Mouse (Mus musculus) hindbrain, embryonic 12.5 days (tissue): Measurements from ENCODE around the gene Mark1. TPM values are rescaled to one million over a fixed set of nuclear protein-coding genes. Genes with fewer than 3 reads are reported as not detected.

ENCODE experiments used
- ATAC-seq: fragments of 200-750 bp; cut with Nextera tagmentation; 2 replicates; pipeline ENCODE4 v1.8.0; 2017; ENCODE audit warnings: moderate TSS enrichment; ENCODE audit not compliant: low FRiP score
- H3K27ac ChIP-seq: fragments of 300-500 bp; sonication (generic); 2 replicates; pipeline ENCODE4 v1.5.1; 2016; ENCODE audit warnings: mild to moderate bottlenecking
- H3K27me3 ChIP-seq: fragments of 300-500 bp; sonication (generic); 2 replicates; pipeline ENCODE4 v1.6.1; 2016; ENCODE audit warnings: mild to moderate bottlenecking
- H3K36me3 ChIP-seq: fragments of 300-500 bp; sonication (generic); 2 replicates; pipeline ENCODE4 v1.6.1; 2016; ENCODE audit warnings: mild to moderate bottlenecking
- H3K4me1 ChIP-seq: fragments of 300-500 bp; sonication (generic); 2 replicates; pipeline ENCODE4 v1.6.1; 2016
- H3K4me2 ChIP-seq: fragments of 300-500 bp; sonication (generic); replicated peaks from 2 replicates; pipeline ENCODE4 v1.6.1; 2016; ENCODE audit warnings: mild to moderate bottlenecking
- H3K4me3 ChIP-seq: fragments of 300-500 bp; sonication (generic); 2 replicates; pipeline ENCODE4 v1.5.1; 2016; ENCODE audit warnings: mild to moderate bottlenecking
- H3K9ac ChIP-seq: fragments of 300-500 bp; sonication (generic); 2 replicates; pipeline ENCODE4 v1.6.1; 2016; ENCODE audit warnings: mild to moderate bottlenecking, moderate library complexity
- H3K9me3 ChIP-seq: fragments of 300-500 bp; sonication (generic); replicated peaks from 2 replicates; pipeline ENCODE4 v1.6.1; 2016; ENCODE audit warnings: mild to moderate bottlenecking
- WGBS: fragments of 180-500 bp; shearing (Covaris S2); methylation state at CpG from one replicate; pipeline ENCODE4 v1.1.7; 2016; 5-methylcytosine and 5-hydroxymethylcytosine counted together
- polyA plus RNA-seq: library from polyadenylated mRNA; unstranded; fragments of >200 nt; fragmentation: Nextera tagmentation; extraction: Ambion mirVana; gene quantifications from 2 replicates; pipeline ENCODE4 v1.2.1, GENCODE M21; 2016

Gene Mark1
- polyA plus RNA-seq, 1 experiment from 2014 or later, result 7.5 TPM

- Histone ChIP-seq H3K27me3 (peaks cover 42% of the 10 kb centered on the region), H3K36me3 (no peaks in the 10 kb centered on the region), H3K27ac (no peak overlapping the region), H3K4me3 (no peak overlapping the region), H3K4me2 (no peak overlapping the region), H3K4me1 (peaks cover 10% of the 10 kb centered on the region), H3K9ac (no peak overlapping the region), H3K9me3 (no peaks in the 10 kb centered on the region)
- WGBS, result 85% methylated on average over 5 of the region's 5 CpGs
- ATAC-seq, result no peak
Observed at GRCm38 (mm10) chr1:184881211-184881610, 118.2 kb downstream of the Mark1 start.

DNA sequence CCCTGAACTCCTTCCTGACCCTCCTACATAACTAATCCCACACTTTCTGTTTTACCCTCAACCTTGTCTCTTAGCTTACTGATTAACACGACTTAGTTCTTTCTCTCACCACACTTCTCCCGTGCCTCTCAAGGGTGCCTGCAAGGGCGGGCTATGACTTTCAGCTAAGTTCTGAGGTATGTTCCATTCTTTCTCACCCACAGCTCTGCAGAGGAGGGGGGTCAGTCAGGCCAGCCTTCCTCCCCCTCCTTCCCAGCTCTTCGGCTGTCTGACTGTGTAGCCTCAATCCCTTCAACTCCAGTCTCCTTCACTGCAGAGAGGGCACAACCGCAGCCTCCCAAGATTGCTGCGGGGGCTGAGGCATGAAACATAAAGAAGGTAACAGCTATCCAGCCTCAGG lies 120.5 kb downstream of the Mark1 start:
- no peak overlapping the region for H3K4me2 ChIP-seq
- no peak for ATAC-seq

GRCm38 (mm10) chr1:184877306-184877705 lies 122.1 kb downstream of the Mark1 start:
- Histone ChIP-seq H3K36me3 (no peaks in the 10 kb centered on the region), H3K4me1 (peaks cover 2% of the 10 kb centered on the region), H3K27ac (no peak overlapping the region), H3K9ac (no peak overlapping the region), H3K9me3 (no peaks in the 10 kb centered on the region), H3K4me3 (no peak overlapping the region), H3K4me2 (no peak overlapping the region), H3K27me3 (peaks cover 17% of the 10 kb centered on the region)
- ATAC-seq, result no peak
- WGBS, result 78% methylated on average over 2 of the region's 2 CpGs

More for the DNA sequence above, 120.5 kb downstream of the Mark1 start:
- 82% methylated on average over 6 of the region's 6 CpGs for WGBS
- Histone ChIP-seq H3K4me3 (no peak overlapping the region), H3K4me1 (peaks cover 10% of the 10 kb centered on the region), H3K27ac (no peak overlapping the region), H3K27me3 (peaks cover 33% of the 10 kb centered on the region), H3K36me3 (no peaks in the 10 kb centered on the region), H3K9ac (no peak overlapping the region), H3K9me3 (no peaks in the 10 kb centered on the region)

- Histone ChIP-seq H3K36me3 (no peaks in the 10 kb centered on the region), H3K4me2 (no peak overlapping the region), H3K4me3 (no peak overlapping the region), H3K27me3 (no peaks in the 10 kb centered on the region), H3K27ac (no peak overlapping the region), H3K9me3 (no peaks in the 10 kb centered on the region), H3K4me1 (0 out of 2 replicates have a peak, but pooled peaks cover 8% of the 10 kb centered on the region), H3K9ac (no peak overlapping the region)
- ATAC-seq, result no peak
- WGBS, result 77% methylated on average over 11 of the region's 11 CpGs
Observed at GRCm38 (mm10) chr1:184873910-184874309, 125.5 kb downstream of the Mark1 start.

DNA sequence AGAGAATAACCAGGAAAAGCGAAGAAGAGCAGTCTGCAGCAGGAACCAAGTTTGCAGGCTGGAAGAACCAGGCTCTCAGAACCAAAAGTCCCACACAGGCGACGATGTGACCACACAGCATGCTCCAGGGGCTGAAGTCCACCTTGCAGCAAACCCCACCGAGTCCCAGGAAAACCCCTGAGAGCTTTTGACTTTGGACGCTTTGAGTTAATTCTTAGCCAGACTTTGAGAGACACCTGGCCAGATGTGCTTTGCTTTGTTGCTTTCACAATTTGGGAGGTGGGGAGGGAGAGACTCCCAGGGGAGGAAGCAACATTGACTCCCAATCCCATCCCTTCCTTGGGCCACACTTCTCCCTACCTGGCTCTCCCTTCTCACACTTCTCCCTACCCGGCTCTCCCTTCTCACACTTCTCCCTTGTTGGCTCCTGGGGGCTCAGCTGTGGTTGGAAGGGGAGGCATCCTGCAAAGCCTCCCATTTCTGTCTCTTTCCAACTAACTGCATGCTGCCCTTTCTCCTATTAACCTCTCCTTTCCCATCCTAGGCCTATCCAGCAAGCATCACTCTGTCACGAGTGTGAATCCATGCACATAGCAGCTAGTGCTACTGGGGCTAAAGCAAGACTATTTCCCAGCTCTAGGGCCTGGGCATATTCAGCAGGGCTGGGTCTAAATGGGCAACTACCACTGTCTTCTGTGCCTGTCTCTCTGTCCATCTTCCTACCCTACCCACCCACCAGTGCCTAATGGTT lies 127.1 kb downstream of the Mark1 start:
- Histone ChIP-seq H3K9me3 (no peaks in the 10 kb centered on the region), H3K4me3 (no peak overlapping the region), H3K9ac (no peak overlapping the region), H3K27ac (no peak overlapping the region), H3K4me1 (0 out of 2 replicates have a peak, but pooled peaks cover 8% of the 10 kb centered on the region), H3K4me2 (no peak overlapping the region), H3K36me3 (no peaks in the 10 kb centered on the region), H3K27me3 (no peaks in the 10 kb centered on the region)
- no peak for ATAC-seq
- 75% methylated on average over 7 of the region's 7 CpGs for WGBS

- H3K27ac ChIP-seq, result no peak overlapping the region
- WGBS, result 85% methylated on average over 1 of the region's 1 CpGs
Observed at GRCm38 (mm10) chr1:184871506-184871905, 127.9 kb downstream of the Mark1 start.

GRCm38 (mm10) chr1:184870646-184871385 lies 128.6 kb downstream of the Mark1 start:
- Histone ChIP-seq H3K27me3 (no peaks in the 10 kb centered on the region), H3K4me3 (no peak overlapping the region), H3K9me3 (no peaks in the 10 kb centered on the region), H3K4me2 (no peak overlapping the region), H3K4me1 (0 out of 2 replicates have a peak, but pooled peaks cover 8% of the 10 kb centered on the region), H3K27ac (no peak overlapping the region), H3K9ac (no peak overlapping the region), H3K36me3 (no peaks in the 10 kb centered on the region)
- WGBS, result 85% methylated on average over 11 of the region's 11 CpGs
- ATAC-seq, result no peak

More at GRCm38 (mm10) chr1:184871506-184871905, 127.9 kb downstream of the Mark1 start:
- Histone ChIP-seq H3K9ac (no peak overlapping the region), H3K36me3 (no peaks in the 10 kb centered on the region), H3K27me3 (no peaks in the 10 kb centered on the region), H3K4me1 (0 out of 2 replicates have a peak, but pooled peaks cover 8% of the 10 kb centered on the region), H3K4me2 (no peak overlapping the region), H3K4me3 (no peak overlapping the region), H3K9me3 (no peaks in the 10 kb centered on the region)
- ATAC-seq, result no peak

DNA sequence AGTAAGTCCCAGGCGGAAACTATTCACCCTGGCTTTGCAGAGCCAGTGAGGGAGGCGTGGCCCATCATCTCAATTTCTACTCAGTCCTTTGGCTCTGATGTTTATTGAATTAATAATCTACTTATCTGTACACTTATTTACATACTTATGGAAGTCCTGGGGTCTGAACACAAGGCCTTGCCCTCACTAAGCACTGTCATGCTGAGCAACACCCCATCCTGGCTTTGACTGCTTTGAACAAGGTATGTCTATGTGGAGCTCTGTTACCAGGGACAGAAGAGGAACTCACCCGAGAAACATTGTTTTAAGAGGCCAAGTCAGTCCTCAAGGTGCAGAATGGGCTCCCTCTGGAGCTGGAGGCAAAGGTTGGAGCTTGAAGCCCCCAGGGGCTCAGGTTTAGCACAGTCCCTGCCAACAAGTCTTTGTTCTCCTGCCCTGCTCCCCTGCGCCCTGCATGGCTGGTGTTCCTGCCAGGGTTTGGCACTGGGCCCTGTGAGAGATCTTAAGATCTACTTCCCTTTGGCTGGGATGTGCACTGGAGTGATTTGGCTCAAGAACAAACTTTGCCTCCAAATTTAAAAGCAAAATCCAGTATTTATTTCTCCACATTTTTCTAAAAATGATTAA lies 129.3 kb downstream of the Mark1 start:
- H3K4me3 ChIP-seq, result no peak overlapping the region
- H3K36me3 ChIP-seq, result no peaks in the 10 kb centered on the region
- no peak overlapping the region for H3K27ac ChIP-seq
- ATAC-seq, result no peak
- H3K9ac ChIP-seq, result no peak overlapping the region
- 0 out of 2 replicates have a peak, but pooled peaks cover 8% of the 10 kb centered on the region for H3K4me1 ChIP-seq
- no peaks in the 10 kb centered on the region for H3K9me3 ChIP-seq
- no peaks in the 10 kb centered on the region for H3K27me3 ChIP-seq
- no peak overlapping the region for H3K4me2 ChIP-seq
- WGBS, result 64% methylated on average over 4 of the region's 4 CpGs

DNA sequence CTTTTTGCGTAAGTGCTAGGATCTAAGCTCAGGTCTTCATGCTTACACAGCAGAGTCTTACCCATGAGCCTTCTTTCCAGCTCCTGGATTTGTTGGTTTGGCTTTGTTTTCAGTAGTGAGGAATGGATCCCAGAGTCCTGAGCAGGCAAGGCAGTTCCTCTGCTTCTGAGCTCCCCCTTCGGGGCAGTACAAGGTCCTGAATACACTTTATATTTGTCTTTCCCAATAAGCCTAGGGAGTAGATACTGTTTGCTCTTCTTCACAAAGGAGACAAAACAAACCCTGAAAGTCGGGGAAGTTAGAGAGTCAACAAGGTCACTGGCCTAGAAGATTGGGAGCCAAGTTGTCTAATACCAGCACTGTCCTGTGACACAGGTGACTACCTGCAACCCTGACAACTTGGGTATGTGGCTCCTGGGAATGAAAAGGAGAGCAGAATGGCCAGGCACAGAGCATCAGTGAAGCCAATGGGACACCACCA lies 131.7 kb downstream of the Mark1 start:
- no peak for ATAC-seq

GRCm38 (mm10) chr1:184864381-184864801 lies 135.0 kb downstream of the Mark1 start:
- WGBS, result 19% methylated on average over 7 of the region's 7 CpGs
- Histone ChIP-seq H3K4me1 (peaks cover 6% of the 10 kb centered on the region; the same call in 1 of the 2 replicates), H3K4me3 (no peak overlapping the region), H3K4me2 (no peak overlapping the region), H3K27me3 (no peaks in the 10 kb centered on the region), H3K27ac (no peak overlapping the region), H3K36me3 (no peaks in the 10 kb centered on the region), H3K9me3 (no peaks in the 10 kb centered on the region), H3K9ac (no peak overlapping the region)
- no peak for ATAC-seq

More for the DNA sequence above, 131.7 kb downstream of the Mark1 start:
- Histone ChIP-seq H3K4me1 (peaks cover 13% of the 10 kb centered on the region; the same call in 1 of the 2 replicates), H3K9me3 (no peaks in the 10 kb centered on the region), H3K36me3 (no peaks in the 10 kb centered on the region), H3K27me3 (no peaks in the 10 kb centered on the region), H3K9ac (no peak overlapping the region), H3K4me2 (no peak overlapping the region), H3K27ac (no peak overlapping the region), H3K4me3 (no peak overlapping the region)
- WGBS, result 78% methylated on average over 3 of the region's 3 CpGs

DNA sequence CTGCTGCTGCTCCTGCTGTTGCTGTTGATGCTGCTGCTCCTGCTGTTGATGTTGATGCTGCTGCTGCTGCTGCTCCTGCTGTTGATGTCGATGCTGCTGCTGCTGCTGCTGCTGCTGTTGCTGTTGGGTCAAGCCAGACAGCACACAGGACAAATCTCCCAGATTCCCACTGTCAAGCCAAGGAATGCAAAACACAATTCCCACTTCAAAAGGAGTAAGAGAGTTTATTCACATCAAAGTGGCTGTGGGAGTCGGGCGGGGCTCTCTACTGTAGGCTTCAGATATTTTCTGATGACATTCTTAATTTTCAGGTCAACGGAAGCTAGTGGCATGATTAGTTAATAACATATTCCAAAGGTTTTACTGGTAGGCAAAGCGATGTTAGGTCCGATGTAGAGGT lies 136.7 kb downstream of the Mark1 start:
- H3K4me1 ChIP-seq, result peaks cover 6% of the 10 kb centered on the region; the same call in 1 of the 2 replicates
- no peak overlapping the region for H3K4me2 ChIP-seq
- H3K27me3 ChIP-seq, result no peaks in the 10 kb centered on the region
- H3K27ac ChIP-seq, result no peak overlapping the region
- H3K36me3 ChIP-seq, result no peaks in the 10 kb centered on the region
- no peak overlapping the region for H3K9ac ChIP-seq
- no peak for ATAC-seq
- H3K9me3 ChIP-seq, result no peaks in the 10 kb centered on the region
- WGBS, result 86% methylated on average over 6 of the region's 6 CpGs
- no peak overlapping the region for H3K4me3 ChIP-seq

GRCm38 (mm10) chr1:184861551-184861950 lies 137.8 kb downstream of the Mark1 start:
- Histone ChIP-seq H3K9ac (no peak overlapping the region), H3K4me1 (peaks cover 6% of the 10 kb centered on the region; the same call in 1 of the 2 replicates), H3K27ac (no peak overlapping the region), H3K36me3 (no peaks in the 10 kb centered on the region), H3K4me2 (no peak overlapping the region), H3K9me3 (no peaks in the 10 kb centered on the region), H3K4me3 (no peak overlapping the region), H3K27me3 (no peaks in the 10 kb centered on the region)
- ATAC-seq, result no peak
- WGBS, result 77% methylated on average over 2 of the region's 2 CpGs
